Mouse (Mus musculus) myocyte (in vitro differentiated cells): ENCODE measurements around the gene 1700016K19Rik. TPM values are rescaled to one million over a fixed set of nuclear protein-coding genes. Genes with fewer than 3 reads are reported as not detected.

ENCODE experiments used
- H3K27me3 ChIP-seq: one replicate; pipeline ENCODE4 v1.6.1; 2011; ENCODE audit not compliant: control insufficient read depth, insufficient read depth, insufficient read length
- H3K36me3 ChIP-seq: one replicate; pipeline ENCODE4 v1.6.1; 2011; ENCODE audit not compliant: control insufficient read depth, insufficient read depth
- H3K4me2 ChIP-seq: one replicate; pipeline ENCODE4 v1.6.1; 2011; ENCODE audit warnings: low read depth, control low read depth
- H3K4me3 ChIP-seq: one replicate; pipeline ENCODE4 v1.5.1; 2011; ENCODE audit warnings: mild to moderate bottlenecking, control low read depth, moderate library complexity
- H3K79me2 ChIP-seq: one replicate; pipeline ENCODE4 v1.6.1; 2011; ENCODE audit not compliant: control insufficient read depth, insufficient read depth
- H3ac ChIP-seq: one replicate; pipeline ENCODE4 v1.6.1; 2011; ENCODE audit not compliant: control insufficient read depth, insufficient read length
- CEBPB ChIP-seq: IDR thresholded peaks from 2 replicates; pipeline ENCODE4 v1.6.1; 2011; ENCODE audit warnings: mild to moderate bottlenecking, moderate library complexity; ENCODE audit not compliant: poor library complexity, insufficient read depth, severe bottlenecking
- E2F4 ChIP-seq: IDR thresholded peaks from one replicate; pipeline ENCODE4 v1.6.1; 2011; ENCODE audit warnings: mild to moderate bottlenecking, control low read depth, moderate library complexity; ENCODE audit not compliant: insufficient read depth
- MAX ChIP-seq: IDR thresholded peaks from one replicate; pipeline ENCODE4 v1.6.1; 2011; ENCODE audit warnings: low read depth, mild to moderate bottlenecking, control low read depth
- MYOD1 ChIP-seq, 3 experiments: IDR thresholded peaks; one replicate each; pipeline ENCODE4 v1.6.1; 2011; ENCODE audit warnings: control low read depth in 2 of 3, low read depth in 2 of 3, mild to moderate bottlenecking in 2 of 3, moderate library complexity in 1 of 3; ENCODE audit not compliant: insufficient read length in 2 of 3, control insufficient read depth in 1 of 3
- MYOG ChIP-seq, 3 experiments: IDR thresholded peaks; one replicate each; pipeline ENCODE4 v1.6.1; 2011; ENCODE audit warnings: control low read depth in 2 of 3, low read depth in 2 of 3, mild to moderate bottlenecking in 2 of 3; ENCODE audit not compliant: insufficient read length in 2 of 3, control insufficient read depth in 1 of 3, insufficient read depth in 1 of 3
- POLR2A ChIP-seq: IDR thresholded peaks from one replicate; pipeline ENCODE4 v1.6.1; 2011; ENCODE audit warnings: low read depth, mild to moderate bottlenecking, control low read depth, moderate library complexity; ENCODE audit not compliant: insufficient read length
- POLR2AphosphoS2 ChIP-seq: IDR thresholded peaks from one replicate; pipeline ENCODE4 v1.6.1; 2011; ENCODE audit warnings: low read depth, control low read depth; ENCODE audit not compliant: insufficient read length
- REST ChIP-seq: IDR thresholded peaks from one replicate; pipeline ENCODE4 v1.6.1; 2011; ENCODE audit warnings: mild to moderate bottlenecking, control low read depth, moderate library complexity; ENCODE audit not compliant: insufficient read depth, insufficient read length
- SRF ChIP-seq: IDR thresholded peaks from one replicate; pipeline ENCODE4 v1.6.1; 2011; ENCODE audit warnings: low read depth; ENCODE audit not compliant: control insufficient read depth, insufficient read length
- TCF12 ChIP-seq: IDR thresholded peaks from one replicate; pipeline ENCODE4 v1.6.1; 2011; ENCODE audit warnings: mild to moderate bottlenecking, control low read depth; ENCODE audit not compliant: poor library complexity, insufficient read depth, severe bottlenecking
- TCF3 ChIP-seq: IDR thresholded peaks from one replicate; pipeline ENCODE4 v1.6.1; 2011; ENCODE audit warnings: low read depth, control low read depth; ENCODE audit not compliant: insufficient read length
- USF1 ChIP-seq: IDR thresholded peaks from one replicate; pipeline ENCODE4 v1.6.1; 2011; ENCODE audit warnings: low read depth, mild to moderate bottlenecking, control low read depth, moderate library complexity
- polyA plus RNA-seq: library from polyadenylated mRNA; unstranded; fragments of >200 nt; fragmentation: generic; extraction: Trizol; gene quantifications from one replicate; pipeline ENCODE4 v1.2.1, GENCODE M21; 2012; ENCODE audit warnings: missing spikeins

The 1700016K19Rik gene
- polyA plus RNA-seq, 1 experiment: 0.06 TPM

DNA sequence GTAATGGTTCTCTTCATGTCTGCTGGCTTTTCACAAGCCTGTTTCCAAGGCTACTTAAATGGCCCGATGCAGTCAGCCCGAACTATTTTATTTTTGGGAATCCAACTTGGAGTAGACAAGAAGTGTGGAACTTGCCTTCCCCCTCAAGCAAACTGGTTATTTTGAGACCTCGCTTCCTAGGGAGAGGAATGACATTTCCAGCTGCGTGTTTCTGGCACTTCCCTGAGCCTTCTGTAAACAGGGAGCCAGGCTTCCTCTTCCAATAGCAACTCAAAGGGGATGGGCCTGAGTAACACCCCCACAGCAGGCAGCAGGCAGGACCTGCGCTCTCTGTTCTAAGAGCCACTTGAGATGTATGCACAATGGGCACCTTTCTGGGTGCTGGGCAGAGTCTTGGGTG is 43.2 kb downstream of the 1700016K19Rik start:
- H3K79me2 ChIP-seq: no peaks in the 10 kb centered on the region
- no peak overlapping the region for H3K4me2 ChIP-seq
- TF ChIP-seq CEBPB: no peak
- no peak for TF ChIP-seq TCF3
- TF ChIP-seq TCF12: no peak
- no peak for TF ChIP-seq MAX
- no peak for TF ChIP-seq E2F4
- no peak for TF ChIP-seq USF1
- TF ChIP-seq MYOG (IDR thresholded peaks at IDR 0.05; ENCODE audit: control insufficient read depth in 1 of 3, insufficient read depth in 1 of 3, insufficient read length in 2 of 3, low read depth in 2 of 3): no peak
- no peak for TF ChIP-seq MYOD1 (IDR thresholded peaks at IDR 0.05; ENCODE audit: control insufficient read depth in 1 of 3, insufficient read length in 2 of 3, low read depth in 2 of 3)

DNA sequence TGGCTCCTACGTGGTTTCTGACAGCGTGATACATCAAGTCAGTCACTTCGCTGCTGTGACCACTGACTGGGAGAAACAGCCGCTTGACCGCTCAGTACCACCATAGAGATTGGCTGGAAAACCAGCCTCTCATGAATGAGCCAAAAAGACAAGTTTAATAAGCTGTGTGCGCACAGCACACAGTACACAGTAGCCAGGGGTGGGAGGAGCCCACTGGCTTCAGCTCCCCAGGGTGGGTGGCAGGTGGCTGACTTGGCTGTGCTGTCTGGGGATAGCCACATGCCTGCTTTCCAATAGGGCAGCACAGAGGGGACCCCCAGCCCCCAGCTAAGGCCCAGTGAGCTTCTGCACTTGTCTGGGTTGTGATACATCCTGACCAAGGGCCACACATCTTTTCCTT is 44.8 kb downstream of the 1700016K19Rik start:
- no peaks in the 10 kb centered on the region for H3K27me3 ChIP-seq
- no peak overlapping the region for H3ac ChIP-seq
- H3K4me3 ChIP-seq: no peak overlapping the region
- H3K36me3 ChIP-seq: peaks cover 4% of the 10 kb centered on the region
- no peaks in the 10 kb centered on the region for H3K79me2 ChIP-seq
- no peak overlapping the region for H3K4me2 ChIP-seq
- no peak for TF ChIP-seq SRF
- no peak for TF ChIP-seq POLR2A
- TF ChIP-seq E2F4: no peak
- TF ChIP-seq POLR2AphosphoS2: no peak
- no peak for TF ChIP-seq CEBPB
- TF ChIP-seq MYOD1 (IDR thresholded peaks at IDR 0.05; ENCODE audit: control insufficient read depth in 1 of 3, insufficient read length in 2 of 3, low read depth in 2 of 3): no peak
- TF ChIP-seq MYOG (IDR thresholded peaks at IDR 0.05; ENCODE audit: control insufficient read depth in 1 of 3, insufficient read depth in 1 of 3, insufficient read length in 2 of 3, low read depth in 2 of 3): no peak
- no peak for TF ChIP-seq TCF3
- TF ChIP-seq REST: no peak
- TF ChIP-seq TCF12: no peak
- no peak for TF ChIP-seq USF1
- TF ChIP-seq MAX: no peak

More for the DNA sequence above, 43.2 kb downstream of the 1700016K19Rik start:
- Histone ChIP-seq H3K27me3 (no peaks in the 10 kb centered on the region), H3K36me3 (peaks cover 4% of the 10 kb centered on the region), H3ac (no peak overlapping the region), H3K4me3 (no peak overlapping the region)

DNA sequence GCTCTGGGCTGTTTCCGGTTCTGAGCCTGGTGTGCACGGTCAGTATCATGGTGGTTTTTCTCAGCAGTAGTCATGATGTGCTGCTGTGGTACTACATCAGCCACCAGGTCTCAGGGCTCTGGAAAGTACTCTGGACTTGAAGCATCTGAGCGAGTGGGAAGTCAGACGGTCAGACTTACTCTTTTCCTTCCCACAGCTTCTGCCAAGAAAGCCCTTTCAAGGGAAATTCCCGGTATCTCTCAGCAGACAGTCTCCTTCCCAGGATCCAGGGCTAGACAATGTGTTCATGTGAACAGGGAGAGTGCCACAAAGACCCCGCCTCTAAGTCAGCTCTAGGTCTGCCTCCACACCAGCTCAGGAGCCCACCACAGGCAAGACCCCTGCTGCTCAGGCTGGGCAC is 45.7 kb downstream of the 1700016K19Rik start:
- no peak overlapping the region for H3K4me3 ChIP-seq
- no peak overlapping the region for H3K4me2 ChIP-seq
- no peaks in the 10 kb centered on the region for H3K27me3 ChIP-seq
- TF ChIP-seq POLR2AphosphoS2: no peak
- TF ChIP-seq SRF: no peak
- TF ChIP-seq REST: no peak
- no peak for TF ChIP-seq USF1
- TF ChIP-seq MYOG (IDR thresholded peaks at IDR 0.05; ENCODE audit: control insufficient read depth in 1 of 3, insufficient read depth in 1 of 3, insufficient read length in 2 of 3, low read depth in 2 of 3): no peak
- TF ChIP-seq E2F4: no peak
- no peak for TF ChIP-seq MYOD1 (IDR thresholded peaks at IDR 0.05; ENCODE audit: control insufficient read depth in 1 of 3, insufficient read length in 2 of 3, low read depth in 2 of 3)
- TF ChIP-seq TCF12: no peak
- TF ChIP-seq POLR2A: no peak
- TF ChIP-seq TCF3: no peak
- TF ChIP-seq MAX: no peak
- no peak for TF ChIP-seq CEBPB
- peaks cover 4% of the 10 kb centered on the region for H3K36me3 ChIP-seq
- no peaks in the 10 kb centered on the region for H3K79me2 ChIP-seq
- H3ac ChIP-seq: no peak overlapping the region

DNA sequence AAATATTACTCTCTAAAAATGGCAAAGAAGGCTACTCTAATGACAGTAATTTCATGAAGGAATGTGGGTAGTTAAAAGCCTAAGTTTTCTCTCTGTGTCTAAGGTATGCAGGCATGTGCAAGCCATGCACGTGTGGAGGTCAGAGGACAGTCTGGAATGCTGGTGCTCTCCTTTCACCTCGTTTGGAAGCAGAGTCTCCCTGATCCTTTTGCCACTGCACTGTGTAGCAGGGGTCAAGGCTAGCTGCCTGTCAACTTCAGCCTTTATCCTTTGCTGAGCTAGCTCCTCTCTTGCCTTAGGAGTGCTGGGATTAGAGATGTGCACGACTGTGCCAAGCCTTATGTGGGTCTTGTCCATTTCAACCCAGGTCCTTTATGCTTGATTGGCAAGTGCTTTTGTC is 50.8 kb downstream of the 1700016K19Rik start:
- Histone ChIP-seq H3ac (no peak overlapping the region), H3K4me3 (no peak overlapping the region), H3K27me3 (no peaks in the 10 kb centered on the region), H3K36me3 (peaks cover 4% of the 10 kb centered on the region), H3K79me2 (no peaks in the 10 kb centered on the region), H3K4me2 (no peak overlapping the region)
- TF ChIP-seq MYOG (IDR thresholded peaks at IDR 0.05; ENCODE audit: control insufficient read depth in 1 of 3, insufficient read depth in 1 of 3, insufficient read length in 2 of 3, low read depth in 2 of 3) (no peak), TCF12 (no peak), POLR2AphosphoS2 (no peak), REST (no peak), TCF3 (no peak), CEBPB (no peak), MYOD1 (IDR thresholded peaks at IDR 0.05; ENCODE audit: control insufficient read depth in 1 of 3, insufficient read length in 2 of 3, low read depth in 2 of 3) (no peak), SRF (no peak), MAX (no peak)

DNA sequence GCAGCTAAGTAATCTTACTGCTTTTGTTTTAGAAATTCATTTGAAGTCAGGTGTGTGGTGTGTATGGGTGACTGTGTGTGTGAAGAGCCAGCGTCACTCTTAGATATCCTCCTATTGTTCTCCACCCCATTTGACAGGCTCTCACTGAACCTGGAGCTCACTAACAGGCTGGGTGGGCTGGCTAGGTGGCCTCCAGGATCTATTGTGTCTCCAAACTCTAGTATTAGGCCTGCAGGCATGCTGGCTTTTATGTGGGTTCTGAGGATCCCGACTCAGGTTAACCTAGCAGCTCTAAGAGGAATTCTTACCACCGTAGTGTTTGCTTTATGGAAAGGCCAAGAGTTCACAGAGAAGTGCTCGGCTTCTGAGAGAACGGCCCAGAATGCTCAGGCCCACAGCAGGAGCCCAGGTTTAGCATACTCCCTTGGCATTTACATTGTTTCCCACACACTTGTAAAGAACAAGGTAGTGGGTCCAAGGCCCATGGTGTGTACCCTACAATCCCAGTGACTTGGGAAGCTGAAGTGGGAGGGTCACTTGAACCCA is 51.3 kb downstream of the 1700016K19Rik start:
- Histone ChIP-seq H3K79me2 (no peaks in the 10 kb centered on the region), H3K4me2 (no peak overlapping the region), H3K27me3 (no peaks in the 10 kb centered on the region), H3K36me3 (peaks cover 4% of the 10 kb centered on the region), H3K4me3 (no peak overlapping the region), H3ac (no peak overlapping the region)
- TF ChIP-seq TCF12 (no peak), POLR2A (no peak), POLR2AphosphoS2 (no peak), MYOG (IDR thresholded peaks at IDR 0.05; ENCODE audit: control insufficient read depth in 1 of 3, insufficient read depth in 1 of 3, insufficient read length in 2 of 3, low read depth in 2 of 3) (no peak), CEBPB (no peak), E2F4 (no peak), REST (no peak)
